Mouse (Mus musculus) kidney, postnatal 25 days (tissue): ENCODE data around the gene Gpr157.
"Not testable (repeated sequence)": the region's sequence is repeated elsewhere in the genome, so short reads cannot be mapped to it uniquely, and the experiment has no call there.

Source experiments
- DNase-seq, 2 experiments: peaks; one replicate each; pipeline ENCODE4 v3.0.0; 2021; ENCODE audit warnings: mixed read lengths in 2 of 2

The Gpr157 gene

GRCm38 (mm10) chr4:150087161-150087889, at the start of gene Gpr157:
Gene Gpr157, plus strand, starts transcription at chr4:150087365.
- peak; percentile 96 for DNase-seq

- no peak for DNase-seq
These were observed 48.6 kb upstream of the Gpr157 start for GRCm38 (mm10) chr4:150038533-150038932.

DNA sequence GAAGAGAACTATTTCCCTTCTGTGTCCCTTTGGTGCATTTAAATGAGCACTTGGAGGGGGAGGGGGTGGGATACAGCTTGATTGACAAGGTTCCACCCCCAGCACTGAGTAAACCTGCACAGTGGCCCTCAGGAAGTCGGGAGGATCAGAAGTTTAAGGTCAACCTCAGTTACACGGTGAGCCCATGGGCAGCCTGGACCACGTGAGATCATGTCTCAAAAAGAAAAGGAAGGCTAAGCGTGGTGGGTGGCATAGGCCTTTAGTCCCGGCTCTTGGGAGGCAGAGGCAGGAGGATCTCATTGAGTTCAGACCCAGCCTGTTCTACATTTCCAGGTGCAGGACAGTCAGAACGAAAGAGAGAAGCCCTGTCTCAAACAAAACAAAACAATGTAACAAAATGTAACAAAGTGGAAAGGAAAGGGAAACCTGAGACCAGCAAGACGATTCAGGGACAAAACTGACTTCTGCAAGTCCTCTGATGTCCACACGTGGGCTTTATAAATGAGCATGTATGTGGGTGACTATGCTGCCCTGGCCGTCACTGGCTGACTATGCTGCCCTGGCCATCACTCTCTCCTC, 47.1 kb upstream of the Gpr157 start:
- no peak for DNase-seq

DNA sequence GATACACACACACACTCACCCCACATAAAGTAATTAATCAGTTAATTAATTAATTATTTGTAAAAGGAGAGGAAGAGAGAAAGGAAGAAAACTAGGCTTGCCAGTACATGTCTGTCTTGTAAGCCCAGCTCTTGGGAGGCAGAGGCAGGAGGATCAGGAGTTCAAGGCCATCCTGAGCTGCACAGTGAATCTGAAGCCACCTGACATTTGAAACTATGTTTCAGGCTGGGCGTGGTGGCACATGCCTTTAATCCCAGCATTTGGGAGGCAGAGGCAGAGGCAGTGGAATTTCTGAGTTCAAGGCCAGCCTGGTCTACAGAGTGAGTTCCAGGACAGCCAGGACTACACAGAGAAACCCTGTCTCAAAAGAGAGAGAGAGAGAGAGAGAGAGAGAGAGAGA, 46.3 kb upstream of the Gpr157 start:
- not testable (repeated sequence) for DNase-seq

DNA sequence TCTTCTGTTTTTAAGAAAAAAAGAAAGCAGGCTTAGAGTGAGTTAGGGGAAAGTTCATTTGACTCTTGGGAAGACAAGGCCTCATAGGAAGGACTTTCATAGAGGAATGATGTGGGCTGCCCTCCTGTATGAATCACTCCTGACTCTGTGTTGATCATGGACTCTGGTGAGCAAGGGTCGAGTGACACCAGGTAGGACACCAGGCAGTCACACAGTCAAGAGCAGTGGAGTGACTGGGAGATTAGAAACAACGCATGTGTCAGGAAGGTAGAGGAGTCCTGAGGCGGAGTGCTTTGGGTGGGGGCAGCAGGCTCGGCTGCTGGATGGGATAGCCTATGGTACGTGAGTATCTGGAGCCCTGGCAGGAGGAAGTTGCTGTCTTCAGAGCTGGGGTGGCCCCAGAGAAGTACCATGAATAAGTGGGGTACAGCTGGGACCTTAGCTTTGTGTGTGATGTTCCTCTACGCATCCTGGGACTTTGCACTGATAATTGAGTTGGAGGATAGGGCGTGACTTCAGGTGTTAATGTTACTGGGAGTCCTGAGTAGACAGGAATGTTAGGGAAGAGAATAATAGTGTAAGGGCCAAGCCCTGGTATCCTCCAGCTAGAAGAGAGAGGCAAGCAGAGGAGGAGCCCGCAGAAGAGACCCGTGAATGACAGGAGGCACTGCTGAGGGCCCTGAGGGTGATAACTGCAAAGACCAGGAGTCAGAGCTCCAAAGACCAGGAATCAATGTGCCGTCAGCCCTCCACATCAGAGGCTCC, 45.6 kb upstream of the Gpr157 start:
- DNase-seq = no peak

GRCm38 (mm10) chr4:150043591-150043990, 43.6 kb upstream of the Gpr157 start:
- no peak for DNase-seq

GRCm38 (mm10) chr4:150048038-150048437, 39.1 kb upstream of the Gpr157 start:
- DNase-seq = peak; percentile 74 to 79

DNA sequence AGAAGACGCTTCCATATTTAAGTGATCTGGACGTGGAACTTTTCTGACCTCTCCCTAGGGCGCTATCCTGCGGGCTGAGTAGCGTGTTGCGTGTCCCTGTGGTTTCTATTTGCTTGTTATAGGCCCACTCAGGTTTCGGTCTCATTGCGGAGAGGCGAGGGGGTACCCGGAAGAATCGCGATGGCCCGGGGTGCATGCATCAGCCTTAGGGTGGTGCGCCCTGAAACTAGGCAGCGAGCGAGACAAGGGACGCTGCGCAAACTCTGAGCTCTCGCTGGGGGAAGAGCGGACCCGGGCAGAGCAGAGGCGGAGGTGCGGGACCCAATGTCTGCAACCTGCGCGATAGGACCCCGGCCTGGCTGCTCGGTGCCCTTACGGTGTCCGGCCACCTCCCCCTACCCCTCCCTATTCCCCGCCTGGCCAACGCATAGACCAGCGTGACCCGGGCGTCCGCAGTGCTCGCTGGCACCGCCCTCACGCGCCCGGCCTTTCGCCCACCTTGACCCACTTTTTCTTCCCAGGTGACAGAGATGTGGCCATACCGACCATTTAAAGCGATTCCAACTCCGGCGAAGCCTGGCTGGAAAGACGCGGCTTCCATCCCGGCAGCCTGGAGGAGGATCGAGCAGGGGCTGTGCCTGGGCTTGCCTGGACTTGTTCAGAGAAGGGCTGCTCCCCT, 38.5 kb upstream of the Gpr157 start:
- no peak for DNase-seq

DNA sequence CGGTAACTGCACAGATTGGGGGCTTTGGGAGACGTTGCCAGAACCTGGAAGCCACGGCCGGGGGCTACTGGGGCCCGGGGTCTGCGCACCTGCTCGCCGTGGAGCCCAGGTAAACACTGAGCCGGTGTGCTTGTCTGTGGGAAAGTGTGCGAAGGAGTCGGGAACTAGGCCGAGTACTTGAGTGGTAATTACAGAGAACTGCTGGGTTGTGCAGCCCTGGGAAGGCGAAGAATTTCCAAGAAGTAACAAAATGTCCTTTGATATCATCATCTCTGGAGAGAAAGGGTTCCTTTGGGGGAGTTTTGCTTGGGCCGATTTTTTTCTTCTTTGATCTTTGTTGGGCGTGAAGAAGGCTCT, 38.0 kb upstream of the Gpr157 start:
- DNase-seq = no peak

GRCm38 (mm10) chr4:150049564-150050226, 37.5 kb upstream of the Gpr157 start:
- DNase-seq = no peak

DNA sequence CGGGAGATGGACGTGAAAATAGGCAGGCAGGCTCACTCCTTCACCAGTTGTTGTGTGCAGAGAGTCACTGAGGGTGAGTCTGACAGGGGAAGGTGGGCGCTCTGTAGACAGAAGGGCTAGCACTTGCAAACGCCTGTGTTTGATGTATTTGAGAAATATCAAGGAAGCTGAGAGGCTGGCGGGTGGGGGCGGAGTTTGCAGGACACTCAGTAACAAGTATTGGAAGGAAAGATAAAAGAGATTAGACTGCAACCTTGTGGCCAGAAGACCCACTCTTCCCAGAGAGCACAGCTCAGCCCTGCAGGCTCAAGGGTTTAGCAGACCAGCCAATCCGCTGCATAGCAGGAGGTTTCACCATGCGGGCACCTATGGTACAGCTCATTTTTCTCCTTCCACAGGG, 35.7 kb upstream of the Gpr157 start:
- DNase-seq = no peak

GRCm38 (mm10) chr4:150052380-150052779, 34.8 kb upstream of the Gpr157 start:
- no peak for DNase-seq

GRCm38 (mm10) chr4:150056171-150056570, 31.0 kb upstream of the Gpr157 start:
- no peak for DNase-seq

DNA sequence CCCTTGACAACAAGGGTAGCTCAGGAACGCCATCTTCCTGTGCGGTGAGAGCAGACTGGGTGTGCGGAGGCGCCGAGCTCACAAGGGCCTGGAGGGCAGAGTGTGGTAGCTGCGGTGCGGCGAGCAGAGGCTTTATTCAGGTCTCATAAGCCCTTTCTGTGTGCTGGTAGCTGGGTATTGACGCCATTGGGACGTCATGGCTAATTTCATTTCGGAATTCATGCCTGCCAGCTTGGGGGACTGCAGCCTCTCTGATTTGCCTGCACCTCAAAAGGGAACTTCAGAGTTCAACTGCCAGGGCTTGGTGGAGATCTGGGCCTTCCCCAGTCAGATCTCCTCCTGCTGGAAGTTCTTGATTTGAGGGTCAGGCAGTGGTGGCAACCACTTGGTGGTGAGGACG, 29.4 kb upstream of the Gpr157 start:
- DNase-seq = no peak

DNA sequence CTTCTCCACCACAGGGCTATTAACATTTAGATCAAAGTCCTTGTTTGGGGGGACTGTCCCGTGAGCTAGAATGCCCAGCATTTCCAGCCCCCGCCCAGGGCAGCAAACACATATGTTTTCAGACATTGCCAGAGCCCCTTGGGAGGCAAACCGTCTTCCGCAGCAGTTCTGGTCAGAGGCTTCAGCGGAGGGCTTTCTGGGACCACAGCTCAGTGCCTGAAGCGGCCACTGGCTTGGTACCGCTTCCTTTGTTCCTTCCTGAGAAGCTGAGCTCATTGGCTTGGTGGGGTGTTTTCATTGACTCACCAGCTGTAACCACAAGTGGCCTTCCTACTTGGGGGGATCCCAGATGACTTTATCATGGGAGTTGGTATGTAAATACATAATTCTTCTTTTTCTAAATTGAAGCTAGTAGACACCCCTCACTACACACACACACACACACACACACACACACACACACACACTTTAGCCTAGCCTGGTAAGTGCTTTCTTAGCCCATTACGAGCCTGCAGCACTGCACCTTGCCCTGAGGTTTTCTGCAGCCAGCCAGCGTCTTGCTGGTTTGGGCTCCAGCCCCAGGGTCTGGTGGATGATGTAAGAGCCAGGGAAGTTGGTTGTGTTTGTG, 27.2 kb upstream of the Gpr157 start:
- DNase-seq = peak in 1 of 2 experiments; percentile 70

GRCm38 (mm10) chr4:150060469-150061170, 26.5 kb upstream of the Gpr157 start:
- peak; percentile 26 to 72 for DNase-seq

GRCm38 (mm10) chr4:150061432-150062225, 25.5 kb upstream of the Gpr157 start:
- DNase-seq = peak; percentile 69 to 88

DNA sequence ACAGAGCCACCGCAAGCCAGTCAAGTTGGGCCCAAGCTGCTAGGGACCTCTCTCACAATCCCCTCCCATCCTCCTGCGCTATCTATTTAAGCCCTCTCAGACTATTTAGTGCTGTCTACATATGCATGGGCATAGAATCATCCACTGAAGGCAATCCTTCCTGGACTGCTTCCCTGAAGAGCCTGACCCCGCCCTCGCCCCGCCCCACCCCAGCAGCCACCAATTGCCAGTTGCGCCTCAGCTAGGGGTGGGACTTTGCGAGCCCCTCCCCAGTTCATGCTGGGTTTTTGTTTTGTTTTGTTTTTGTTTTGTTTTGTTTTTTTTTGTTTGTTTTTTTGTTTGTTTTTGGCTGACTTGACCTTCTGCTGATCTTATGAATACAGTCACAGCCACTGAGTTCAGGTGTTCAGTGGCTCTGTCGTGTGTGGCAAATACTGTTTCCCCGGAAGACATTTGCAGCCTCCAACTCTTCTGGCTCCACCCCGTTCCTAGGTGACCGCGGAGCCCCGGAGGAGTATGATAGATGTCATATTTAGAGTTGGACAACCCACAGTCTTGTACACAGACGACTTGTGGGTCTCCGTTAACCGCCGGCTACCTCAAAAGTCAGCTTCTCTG, 20.4 kb upstream of the Gpr157 start:
- DNase-seq = no peak

- DNase-seq = no peak
These were observed 18.9 kb upstream of the Gpr157 start for GRCm38 (mm10) chr4:150068216-150068615.

DNA sequence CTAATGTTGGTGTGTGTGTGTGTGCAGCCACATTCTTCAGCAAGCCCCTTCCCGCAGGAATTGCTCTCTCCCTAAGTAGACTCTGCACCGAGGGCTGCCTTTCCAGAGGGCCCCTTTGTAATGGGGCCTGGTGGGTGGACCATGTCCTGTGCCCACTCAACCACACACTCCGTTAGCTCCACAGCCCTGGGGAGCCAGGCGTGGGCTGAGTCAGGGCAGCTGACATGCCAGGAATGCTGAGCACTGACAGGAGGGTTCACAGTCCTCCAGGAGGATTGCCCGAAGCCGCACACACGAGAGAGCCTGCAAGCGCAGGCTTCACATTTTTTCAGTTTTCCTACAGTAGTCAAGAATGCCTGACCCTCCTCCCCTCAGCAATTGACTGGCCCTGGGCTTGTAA, 17.0 kb upstream of the Gpr157 start:
- peak; percentile 58 to 87 for DNase-seq
